Mouse (Mus musculus): ENCODE measurements around the gene Prr3. TPM values are rescaled to one million over a fixed set of nuclear protein-coding genes. Genes with fewer than 3 reads are reported as not detected.

Gene Prr3
- total RNA-seq (2012; rRNA removed) (5.5 and 8.3 TPM in 2 replicates), total RNA-seq (2014; rRNA removed) (2.3 and 4.0 TPM in 2 replicates), polyA plus RNA-seq (2012; ENCODE audit: insufficient read length, low read depth) (30.6 and 32.0 TPM in 2 replicates)

DNA sequence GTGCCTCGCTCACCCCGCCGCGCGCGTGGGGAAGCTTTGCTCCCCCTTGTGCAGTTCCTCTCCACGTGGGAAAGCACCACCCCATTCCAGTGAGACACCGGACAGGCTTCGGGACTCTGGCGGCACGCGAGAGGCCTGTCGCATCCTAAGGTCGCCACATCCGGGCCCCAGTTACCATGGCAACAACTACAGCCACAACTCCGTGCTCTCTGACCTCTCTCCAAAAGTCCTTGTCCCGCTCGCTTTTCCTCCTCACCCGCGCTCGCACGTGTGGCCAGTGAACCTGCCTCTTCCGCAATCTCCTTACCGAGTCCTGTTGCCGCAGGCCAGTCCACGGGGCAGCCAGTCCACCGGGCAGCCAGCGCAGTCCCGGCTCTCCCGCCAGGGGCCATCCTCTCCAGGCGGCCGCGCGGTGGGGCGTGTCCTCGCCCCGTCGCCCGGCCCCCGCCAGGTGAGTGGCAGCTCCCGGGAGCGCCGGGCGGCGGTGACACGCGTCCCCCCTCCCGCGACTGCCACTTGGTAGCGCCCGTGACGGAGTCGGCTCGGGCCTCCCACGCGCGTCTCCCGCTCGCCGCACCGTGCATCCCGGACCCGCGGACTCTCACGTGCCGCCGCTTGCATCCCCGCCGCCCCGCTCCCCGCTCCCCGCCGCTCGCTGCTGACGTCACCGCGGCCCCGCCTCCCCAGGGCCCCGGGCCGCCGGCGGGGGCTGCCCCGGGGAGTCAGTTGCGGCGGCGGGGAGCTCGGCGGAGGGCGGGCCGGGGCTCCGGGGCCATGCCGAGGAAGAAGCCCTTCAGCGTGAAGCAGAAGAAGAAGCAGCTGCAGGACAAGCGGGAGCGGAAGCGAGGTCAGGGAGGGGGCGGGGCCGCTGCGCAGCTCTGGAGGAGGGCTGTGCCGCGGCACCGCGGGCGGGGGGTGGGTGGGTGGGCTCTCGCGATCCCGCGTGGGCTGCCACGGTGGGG is at the start of gene Prr3, which contains the start of gene Gnl1:
Prr3 (minus strand) TSS at position 836 of the 962 bp plus-strand sequence.
Gnl1 (plus strand) TSS at position 451 of the 962 bp plus-strand sequence.
- in situ Hi-C loops (cut with MboI; ENCODE audit: low pct_ligation_motif_present, low pct_unique_long_range_greater_than_20kb, low sequenced_read_pairs) (no loop called here), dilution Hi-C loops (cut with MboI; ENCODE audit: extremely low pct_ligation_motif_present, extremely low pct_unique_long_range_greater_than_20kb, low sequenced_read_pairs) (no loop called here)
- Histone ChIP-seq H3K9ac (ENCODE audit: insufficient read depth, low read depth) (peak within 1 kb of the TSS; percentile 83), H3K4me3 (replicated peaks in 1 of 3; ENCODE audit: low read depth in 2 of 3, low read length in 2 of 3, poor library complexity in 1 of 3) (peak within 1 kb of the TSS; percentile 77 to 96 (median 93)), H3K36me3 (replicated peaks in 1 of 2; ENCODE audit: control insufficient read depth in 1 of 2, insufficient read depth in 1 of 2, low read length in 1 of 2) (peaks cover 26 to 49% of the 10 kb centered on the region in 2 experiments), H3K9me3 (replicated peaks; ENCODE audit: low read length) (no peaks in the 10 kb centered on the region), H3K4me1 (ENCODE audit: control insufficient read depth in 1 of 2, insufficient read depth in 2 of 2) (peaks cover 3 to 20% of the 10 kb centered on the region in 2 experiments; a peak in 3 of 4 replicates), H3K27me3 (replicated peaks) (no peaks in the 10 kb centered on the region), H3K4me2 (ENCODE audit: insufficient read depth, low read depth, poor library complexity, severe bottlenecking) (peak within 1 kb of the TSS; percentile 65), H3K27ac (ENCODE audit: insufficient read depth, low read depth) (peak within 1 kb of the TSS; percentile 96), H3K79me2 (replicated peaks; ENCODE audit: control insufficient read depth, extremely low read depth, insufficient read depth, poor library complexity, severe bottlenecking) (peaks cover 25% of the 10 kb centered on the region)
- TF ChIP-seq SIN3A (IDR thresholded peaks at IDR 0.05; ENCODE audit: low read length) (peak; percentile 68; the same call in 1 of the 2 replicates), ZKSCAN1 (IDR thresholded peaks at IDR 0.05; ENCODE audit: borderline replicate concordance, low read depth, low read length) (no peak), IRF4 (IDR thresholded peaks at IDR 0.05; ENCODE audit: low read depth, low read length) (peak; percentile 13; the same call in 1 of the 2 replicates), NRF1 (IDR thresholded peaks at IDR 0.05; ENCODE audit: low read depth, low read length) (peak; percentile 34), BHLHE40 (IDR thresholded peaks at IDR 0.05; ENCODE audit: low read depth, low read length) (peak; percentile 88), ZMIZ1 (IDR thresholded peaks at IDR 0.05; ENCODE audit: low read depth, low read length) (no peak), UBTF (IDR thresholded peaks at IDR 0.05; ENCODE audit: low read depth, low read length) (0 out of 2 replicates have a peak, but pooled peaks have one; percentile 34), CHD2 (IDR thresholded peaks at IDR 0.05; ENCODE audit: low read length) (0 out of 2 replicates have a peak, but pooled peaks have one; percentile 10), MXI1 (IDR thresholded peaks at IDR 0.05; ENCODE audit: low read depth, low read length) (peak; percentile 94), JUN (IDR thresholded peaks at IDR 0.05; ENCODE audit: insufficient read depth, low read depth, low read length) (no peak), MEF2A (IDR thresholded peaks at IDR 0.05; ENCODE audit: borderline replicate concordance, low read depth, low read length) (no peak), HCFC1 (IDR thresholded peaks at IDR 0.05; ENCODE audit: low read depth, low read length) (peak; percentile 79), CHD1 (IDR thresholded peaks at IDR 0.05; ENCODE audit: low read depth, low read length) (no peak), ETS1 (conservative IDR thresholded peaks at IDR 0.05; ENCODE audit: low read depth, low read length) (no peak), USF2 (conservative IDR thresholded peaks at IDR 0.05; ENCODE audit: low read depth, low read length) (no peak), POLR2A (IDR thresholded peaks at IDR 0.05; ENCODE audit: low read depth, low read length) (peak; percentile 38; the same call in 1 of the 2 replicates), MYC (IDR thresholded peaks at IDR 0.05; ENCODE audit: low read depth, low read length) (no peak), TBP (conservative IDR thresholded peaks at IDR 0.05; ENCODE audit: low read depth, low read length) (no peak), RAD21 (IDR thresholded peaks at IDR 0.05; ENCODE audit: low read depth, low read length) (no peak), USF1 (IDR thresholded peaks at IDR 0.05; ENCODE audit: low read depth, low read length) (no peak), E2F4 (IDR thresholded peaks at IDR 0.05; ENCODE audit: insufficient replicate concordance, low read depth, low read length) (no peak), TCF12 (IDR thresholded peaks at IDR 0.05; ENCODE audit: low read depth, low read length) (peak; percentile 51; the same call in 1 of the 2 replicates), MAX (IDR thresholded peaks at IDR 0.05; ENCODE audit: low read length) (no peak), PAX5 (IDR thresholded peaks at IDR 0.05; ENCODE audit: low read length) (no peak), MAZ (IDR thresholded peaks at IDR 0.05; ENCODE audit: low read depth, low read length) (no peak), NELFE (IDR thresholded peaks at IDR 0.05; ENCODE audit: low read depth, low read length) (0 out of 2 replicates have a peak, but pooled peaks have one; percentile 23), POLR2AphosphoS2 (IDR thresholded peaks at IDR 0.05; ENCODE audit: low read depth, low read length) (no peak), SMC3 (IDR thresholded peaks at IDR 0.05; ENCODE audit: low read depth, low read length) (no peak)
- peak; percentile 95 for DNase-seq (ENCODE audit: extremely low read depth)

Data from CH12.LX (cell line).